Mouse (Mus musculus): Measurements from ENCODE around the gene Ubap1. TPM values are rescaled to one million over a fixed set of nuclear protein-coding genes. Genes with fewer than 3 reads are reported as not detected.

Gene Ubap1
- polyA plus RNA-seq, 2 experiments = 16.9 to 21.4 TPM

- peak; percentile 47 for ATAC-seq (ENCODE audit: insufficient read depth)
- H3K27me3 ChIP-seq (ENCODE audit: control insufficient read depth, insufficient read depth, low read length) = no peaks in the 10 kb centered on the region
- H3K27ac ChIP-seq = peak overlapping the region; percentile 98
- 68% methylated on average over 9 of the region's 9 CpGs for WGBS (ENCODE audit: insufficient replicate concordance)
- H3K9me3 ChIP-seq (ENCODE audit: control insufficient read depth, low read length) = no peaks in the 10 kb centered on the region
- TF ChIP-seq CTCF (IDR thresholded peaks at IDR 0.05; ENCODE audit: low read depth) = no peak
- TF ChIP-seq EP300 (IDR thresholded peaks at IDR 0.05; ENCODE audit: low read depth) = no peak
- H3K36me3 ChIP-seq (replicated peaks; ENCODE audit: control insufficient read depth, insufficient read depth, low read depth) = no peaks in the 10 kb centered on the region
- peak overlapping the region; percentile 63 for H3K9ac ChIP-seq (replicated peaks)
- DNase-seq (ENCODE audit: low read depth in 3 of 3, low spot score in 3 of 3) = no peak
- peaks cover 37 to 57% of the 10 kb centered on the region in 2 experiments for H3K4me1 ChIP-seq (replicated peaks; ENCODE audit: control insufficient read depth in 2 of 2, insufficient read depth in 2 of 2, low read length in 1 of 2)
- no peak overlapping the region for H3K4me3 ChIP-seq (ENCODE audit: insufficient read depth in 1 of 2, low read depth in 2 of 2, low read length in 2 of 2)
- peak overlapping the region; percentile 63 for H3K4me2 ChIP-seq (ENCODE audit: low read depth)
Observed at GRCm38 (mm10) chr4:41331698-41332421, 16.9 kb upstream of the Ubap1 start.

GRCm38 (mm10) chr4:41336546-41336945, 12.2 kb upstream of the Ubap1 start:
- peaks cover 21 to 28% of the 10 kb centered on the region in 2 experiments for H3K4me1 ChIP-seq (replicated peaks; ENCODE audit: control insufficient read depth in 2 of 2, insufficient read depth in 2 of 2, low read length in 1 of 2)
- H3K9me3 ChIP-seq (ENCODE audit: control insufficient read depth, low read length) = no peaks in the 10 kb centered on the region
- peak overlapping the region; percentile 40 for H3K4me2 ChIP-seq (ENCODE audit: low read depth)
- ATAC-seq (ENCODE audit: insufficient read depth) (peak; percentile 78), DNase-seq (ENCODE audit: low read depth in 3 of 3, low spot score in 3 of 3) (peak in 2 of 3 experiments; percentile 59 to 74)
- peak; percentile 90 for TF ChIP-seq EP300 (IDR thresholded peaks at IDR 0.05; ENCODE audit: low read depth)
- no peak for TF ChIP-seq CTCF (IDR thresholded peaks at IDR 0.05; ENCODE audit: low read depth)
- no peak overlapping the region for H3K4me3 ChIP-seq (ENCODE audit: insufficient read depth in 1 of 2, low read depth in 2 of 2, low read length in 2 of 2)
- H3K27me3 ChIP-seq (ENCODE audit: control insufficient read depth, insufficient read depth, low read length) = no peaks in the 10 kb centered on the region
- no peak overlapping the region for H3K9ac ChIP-seq (replicated peaks)
- no peaks in the 10 kb centered on the region for H3K36me3 ChIP-seq (replicated peaks; ENCODE audit: control insufficient read depth, insufficient read depth, low read depth)
- no peak overlapping the region for H3K27ac ChIP-seq

GRCm38 (mm10) chr4:41340912-41341550, 7.8 kb upstream of the Ubap1 start:
- 84% methylated on average over 11 of the region's 11 CpGs for WGBS (ENCODE audit: insufficient replicate concordance)
- H3K27ac ChIP-seq = no peak overlapping the region
- H3K27me3 ChIP-seq (ENCODE audit: control insufficient read depth, insufficient read depth, low read length) = no peaks in the 10 kb centered on the region
- no peak overlapping the region for H3K4me3 ChIP-seq (ENCODE audit: insufficient read depth in 1 of 2, low read depth in 2 of 2, low read length in 2 of 2)
- no peaks in the 10 kb centered on the region for H3K9me3 ChIP-seq (ENCODE audit: control insufficient read depth, low read length)
- H3K36me3 ChIP-seq (replicated peaks; ENCODE audit: control insufficient read depth, insufficient read depth, low read depth) = no peaks in the 10 kb centered on the region
- peaks cover 7 to 8% of the 10 kb centered on the region in 2 experiments for H3K4me1 ChIP-seq (replicated peaks; ENCODE audit: control insufficient read depth in 2 of 2, insufficient read depth in 2 of 2, low read length in 1 of 2)
- H3K9ac ChIP-seq (replicated peaks) = no peak overlapping the region
- no peak for DNase-seq (ENCODE audit: low read depth in 3 of 3, low spot score in 3 of 3)
- peak; percentile 44; the same call in 1 of the 2 replicates for TF ChIP-seq CTCF (IDR thresholded peaks at IDR 0.05; ENCODE audit: low read depth)
- TF ChIP-seq EP300 (IDR thresholded peaks at IDR 0.05; ENCODE audit: low read depth) = no peak
- no peak overlapping the region for H3K4me2 ChIP-seq (ENCODE audit: low read depth)
- no peak for ATAC-seq (ENCODE audit: insufficient read depth)

- H3K27me3 ChIP-seq (ENCODE audit: control insufficient read depth, insufficient read depth, low read length) = no peaks in the 10 kb centered on the region
- DNase-seq (ENCODE audit: low read depth in 3 of 3, low spot score in 3 of 3) = no peak
- no peak overlapping the region for H3K9ac ChIP-seq (replicated peaks)
- H3K36me3 ChIP-seq (replicated peaks; ENCODE audit: control insufficient read depth, insufficient read depth, low read depth) = no peaks in the 10 kb centered on the region
- TF ChIP-seq EP300 (IDR thresholded peaks at IDR 0.05; ENCODE audit: low read depth) = no peak
- no peak for TF ChIP-seq CTCF (IDR thresholded peaks at IDR 0.05; ENCODE audit: low read depth)
- H3K4me2 ChIP-seq (ENCODE audit: low read depth) = no peak overlapping the region
- no peak for ATAC-seq (ENCODE audit: insufficient read depth)
- H3K9me3 ChIP-seq (ENCODE audit: control insufficient read depth, low read length) = no peaks in the 10 kb centered on the region
- H3K4me3 ChIP-seq (ENCODE audit: insufficient read depth in 1 of 2, low read depth in 2 of 2, low read length in 2 of 2) = no peak overlapping the region
- 47% methylated on average over 2 of the region's 2 CpGs for WGBS (ENCODE audit: insufficient replicate concordance)
- H3K4me1 ChIP-seq (replicated peaks; ENCODE audit: control insufficient read depth in 2 of 2, insufficient read depth in 2 of 2, low read length in 1 of 2) = peaks cover 6 to 10% of the 10 kb centered on the region in 2 experiments
- H3K27ac ChIP-seq = no peak overlapping the region
Observed at GRCm38 (mm10) chr4:41346011-41346410, 2.8 kb upstream of the Ubap1 start.

GRCm38 (mm10) chr4:41347839-41348238, 957 bp upstream of the Ubap1 start:
- H3K36me3 ChIP-seq (replicated peaks; ENCODE audit: control insufficient read depth, insufficient read depth, low read depth) = no peaks in the 10 kb centered on the region
- peak overlapping the region; percentile 98 for H3K9ac ChIP-seq (replicated peaks)
- peak overlapping the region; percentile 16 to 80 for H3K4me3 ChIP-seq (ENCODE audit: insufficient read depth in 1 of 2, low read depth in 2 of 2, low read length in 2 of 2)
- peaks cover 10 to 15% of the 10 kb centered on the region in 2 experiments for H3K4me1 ChIP-seq (replicated peaks; ENCODE audit: control insufficient read depth in 2 of 2, insufficient read depth in 2 of 2, low read length in 1 of 2)
- ATAC-seq (ENCODE audit: insufficient read depth) (no peak), DNase-seq (ENCODE audit: low read depth in 3 of 3, low spot score in 3 of 3) (no peak)
- peak overlapping the region; percentile 79 for H3K4me2 ChIP-seq (ENCODE audit: low read depth)
- no peaks in the 10 kb centered on the region for H3K27me3 ChIP-seq (ENCODE audit: control insufficient read depth, insufficient read depth, low read length)
- WGBS (ENCODE audit: insufficient replicate concordance) = 36% methylated on average over 5 of the region's 5 CpGs
- TF ChIP-seq CTCF (IDR thresholded peaks at IDR 0.05; ENCODE audit: low read depth) = no peak
- no peak for TF ChIP-seq EP300 (IDR thresholded peaks at IDR 0.05; ENCODE audit: low read depth)
- peak overlapping the region; percentile 46; the same call in 1 of the 2 replicates for H3K27ac ChIP-seq
- H3K9me3 ChIP-seq (ENCODE audit: control insufficient read depth, low read length) = no peaks in the 10 kb centered on the region

Data from liver, embryonic 14.5 days (tissue).